Mouse (Mus musculus) liver, embryonic 14.5 days (tissue): Measurements from ENCODE around the gene Clcn1. TPM values are rescaled to one million over a fixed set of nuclear protein-coding genes. Genes with fewer than 3 reads are reported as not detected.

Experiments used
- ATAC-seq: fragments of 200-750 bp; cut with Nextera tagmentation; 2 replicates; pipeline ENCODE4 v1.8.0; 2017; ENCODE audit warnings: moderate number of reproducible peaks, mild to moderate bottlenecking, moderate library complexity; ENCODE audit not compliant: insufficient read depth
- DNase-seq, 3 experiments: peaks; one replicate each; pipeline ENCODE4 v3.0.0-alpha.2; 2012 to 2013; ENCODE audit warnings: low read depth in 3 of 3, low spot score in 3 of 3
- H3K27ac ChIP-seq: fragments of 300-500 bp; sonication (generic); 2 replicates; pipeline ENCODE4 v1.5.1; 2014; ENCODE audit warnings: moderate library complexity, mild to moderate bottlenecking, control low read depth, inconsistent platforms
- H3K27me3 ChIP-seq: fragments of 300-500 bp; sonication (generic); 2 replicates; pipeline ENCODE4 v1.6.1; 2014; ENCODE audit warnings: mild to moderate bottlenecking, low read length, moderate library complexity; ENCODE audit not compliant: control insufficient read depth, insufficient read depth
- H3K36me3 ChIP-seq: fragments of 300-500 bp; sonication (generic); replicated peaks from 2 replicates; pipeline ENCODE4 v1.6.1; 2014; ENCODE audit warnings: low read depth; ENCODE audit not compliant: control insufficient read depth, insufficient read depth
- H3K4me1 ChIP-seq, 2 experiments: fragments of 200-500 bp in 1 of 2; fragments of 300-500 bp in 1 of 2; sonication (generic) in 1 of 2; replicated peaks; 2 replicates each; pipeline ENCODE4 v1.6.1; 2012 to 2014; ENCODE audit warnings: antibody characterized with exemption in 1 of 2, inconsistent platforms in 1 of 2, low read length in 1 of 2; ENCODE audit not compliant: control insufficient read depth in 2 of 2, insufficient read depth in 2 of 2
- H3K4me2 ChIP-seq: fragments of 300-500 bp; sonication (generic); 2 replicates; pipeline ENCODE4 v1.6.1; 2014; ENCODE audit warnings: low read depth, mild to moderate bottlenecking, control low read depth, moderate library complexity
- H3K4me3 ChIP-seq, 2 experiments: fragments of 200-500 bp in 1 of 2; fragments of 300-500 bp in 1 of 2; sonication (generic) in 1 of 2; 2 replicates each; pipeline ENCODE4 v1.5.1; 2012 to 2014; ENCODE audit warnings: low read depth in 2 of 2, low read length in 2 of 2, mild to moderate bottlenecking in 2 of 2, control low read depth in 1 of 2, inconsistent platforms in 1 of 2, moderate library complexity in 1 of 2; ENCODE audit not compliant: insufficient read depth in 1 of 2
- H3K9ac ChIP-seq: fragments of 300-500 bp; sonication (generic); replicated peaks from 2 replicates; pipeline ENCODE4 v1.6.1; 2014; ENCODE audit warnings: mild to moderate bottlenecking, control low read depth, moderate library complexity
- H3K9me3 ChIP-seq: fragments of 300-500 bp; sonication (generic); 2 replicates; pipeline ENCODE4 v1.6.1; 2016; ENCODE audit warnings: low read length, mixed read lengths; ENCODE audit not compliant: control insufficient read depth
- CTCF ChIP-seq: IDR thresholded peaks from 2 replicates; pipeline ENCODE4 v1.5.1; 2016; ENCODE audit warnings: antibody characterized with exemption, low read depth, control low read depth
- EP300 ChIP-seq: IDR thresholded peaks from 2 replicates; pipeline ENCODE4 v1.6.1; 2016; ENCODE audit warnings: antibody characterized with exemption, low read depth
- WGBS: fragments of 180-500 bp; shearing (Covaris S2); extraction: QIAGEN DNeasy Blood & Tissue Kit; methylation state at CpG from one replicate; pipeline ENCODE4 v1.1.7; 2014; ENCODE audit not compliant: insufficient replicate concordance; 5-methylcytosine and 5-hydroxymethylcytosine counted together
- polyA plus RNA-seq, 2 experiments: library from polyadenylated mRNA; depleted of rRNA in 1 of 2; stranded (reverse) in 1 of 2; unstranded in 1 of 2; fragments of >200 nt; fragmentation: Nextera tagmentation in 1 of 2; extraction: Ambion mirVana in 1 of 2; gene quantifications; 2 replicates each; pipeline versions ENCODE4 v1.2.1 to v1.2.3; 2012 to 2014

Gene Clcn1
- polyA plus RNA-seq, 2 experiments = 0.30 TPM; not detected in 1

DNA sequence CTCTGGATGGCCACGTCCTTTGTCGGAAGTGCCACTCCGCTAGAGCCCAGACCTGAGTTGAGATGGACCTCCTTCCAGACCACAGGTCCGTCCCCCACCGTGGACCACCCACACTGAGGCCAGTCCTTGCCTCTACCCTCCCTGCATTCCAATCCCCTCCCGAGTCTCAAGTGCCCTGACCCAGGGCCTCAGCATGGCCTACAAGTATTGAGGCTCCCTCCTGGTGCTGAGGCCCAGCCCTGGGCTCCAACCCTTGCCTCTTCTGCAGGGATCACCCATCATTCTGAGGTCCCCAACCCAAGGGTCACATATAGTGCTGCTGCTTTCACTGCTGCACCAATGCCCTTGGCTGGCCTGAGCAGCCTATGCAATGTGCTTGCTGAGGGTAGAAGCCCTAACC lies 71.4 kb downstream of the Clcn1 start:
- Histone ChIP-seq H3K4me2 (no peak overlapping the region), H3K27me3 (no peaks in the 10 kb centered on the region), H3K4me3 (no peak overlapping the region), H3K9me3 (no peaks in the 10 kb centered on the region), H3K9ac (no peak overlapping the region), H3K36me3 (no peaks in the 10 kb centered on the region), H3K27ac (no peak overlapping the region), H3K4me1 (peaks cover 0 to 26% of the 10 kb centered on the region in 2 experiments; a peak in 2 of 4 replicates)
- no peak for ATAC-seq
- DNase-seq = no peak
- 75% methylated on average over 6 of the region's 6 CpGs for WGBS
- no peak for TF ChIP-seq CTCF
- no peak for TF ChIP-seq EP300

- H3K4me1 ChIP-seq = peaks cover 0 to 18% of the 10 kb centered on the region in 2 experiments; a peak in 2 of 4 replicates
- no peaks in the 10 kb centered on the region for H3K9me3 ChIP-seq
- no peak overlapping the region for H3K9ac ChIP-seq
- no peaks in the 10 kb centered on the region for H3K36me3 ChIP-seq
- no peak overlapping the region for H3K4me3 ChIP-seq
- H3K4me2 ChIP-seq = no peak overlapping the region
- TF ChIP-seq EP300 = no peak
- TF ChIP-seq CTCF = no peak
- 82% methylated on average over 12 of the region's 12 CpGs for WGBS
- ATAC-seq (no peak), DNase-seq (no peak)
- no peaks in the 10 kb centered on the region for H3K27me3 ChIP-seq
- H3K27ac ChIP-seq = no peak overlapping the region
Observed at GRCm38 (mm10) chr6:42358901-42359300, 72.4 kb downstream of the Clcn1 start.

DNA sequence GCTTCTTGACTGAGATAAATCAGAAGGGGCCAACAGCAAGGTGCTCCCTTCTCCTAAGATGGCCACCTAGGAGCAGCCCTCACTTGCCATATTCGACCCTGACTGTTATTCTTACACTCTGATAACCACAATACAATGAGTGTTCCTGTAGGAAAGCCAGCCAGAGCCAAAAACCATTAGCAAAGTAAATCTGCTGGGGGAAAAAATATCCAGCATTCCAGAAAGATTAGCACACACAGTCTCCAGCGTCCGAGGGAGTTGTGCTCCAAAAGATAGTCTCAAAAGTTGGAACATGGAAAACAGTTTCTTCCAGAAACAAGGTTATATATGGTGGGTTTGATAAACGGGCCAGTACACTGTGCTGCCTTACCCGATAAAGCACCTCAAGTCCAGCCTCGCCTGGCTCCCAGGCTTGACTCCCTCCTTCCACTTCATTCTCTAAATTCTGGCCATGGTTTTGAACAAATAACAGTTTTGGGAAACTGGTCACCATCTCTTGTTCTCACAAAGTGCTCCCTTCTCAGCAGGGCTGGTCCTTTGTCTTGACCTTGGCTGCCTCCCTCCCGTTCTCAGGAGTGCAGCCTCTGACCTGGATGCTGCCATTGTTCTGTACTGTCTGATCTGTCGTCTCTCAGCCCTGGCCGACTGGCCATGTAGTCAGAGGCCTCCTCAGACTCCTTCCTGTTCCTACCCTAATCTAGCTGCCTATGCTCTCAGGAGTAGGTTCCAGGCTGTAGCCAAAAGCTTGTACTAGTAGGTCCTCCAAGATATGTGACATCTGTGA lies 73.1 kb downstream of the Clcn1 start:
- no peak overlapping the region for H3K4me3 ChIP-seq
- ATAC-seq = no peak
- no peak for TF ChIP-seq CTCF
- no peak for TF ChIP-seq EP300
- no peak overlapping the region for H3K27ac ChIP-seq
- no peaks in the 10 kb centered on the region for H3K27me3 ChIP-seq
- H3K9me3 ChIP-seq = no peaks in the 10 kb centered on the region
- WGBS = 53% methylated on average over 9 of the region's 9 CpGs
- no peak overlapping the region for H3K4me2 ChIP-seq
- no peaks in the 10 kb centered on the region for H3K36me3 ChIP-seq
- H3K4me1 ChIP-seq = peaks cover 0 to 13% of the 10 kb centered on the region in 2 experiments; a peak in 2 of 4 replicates
- no peak for DNase-seq
- H3K9ac ChIP-seq = no peak overlapping the region

- H3K36me3 ChIP-seq = no peaks in the 10 kb centered on the region
- 63% methylated on average over 6 of the region's 6 CpGs for WGBS
Observed at GRCm38 (mm10) chr6:42360231-42360840, 73.9 kb downstream of the Clcn1 start.

DNA sequence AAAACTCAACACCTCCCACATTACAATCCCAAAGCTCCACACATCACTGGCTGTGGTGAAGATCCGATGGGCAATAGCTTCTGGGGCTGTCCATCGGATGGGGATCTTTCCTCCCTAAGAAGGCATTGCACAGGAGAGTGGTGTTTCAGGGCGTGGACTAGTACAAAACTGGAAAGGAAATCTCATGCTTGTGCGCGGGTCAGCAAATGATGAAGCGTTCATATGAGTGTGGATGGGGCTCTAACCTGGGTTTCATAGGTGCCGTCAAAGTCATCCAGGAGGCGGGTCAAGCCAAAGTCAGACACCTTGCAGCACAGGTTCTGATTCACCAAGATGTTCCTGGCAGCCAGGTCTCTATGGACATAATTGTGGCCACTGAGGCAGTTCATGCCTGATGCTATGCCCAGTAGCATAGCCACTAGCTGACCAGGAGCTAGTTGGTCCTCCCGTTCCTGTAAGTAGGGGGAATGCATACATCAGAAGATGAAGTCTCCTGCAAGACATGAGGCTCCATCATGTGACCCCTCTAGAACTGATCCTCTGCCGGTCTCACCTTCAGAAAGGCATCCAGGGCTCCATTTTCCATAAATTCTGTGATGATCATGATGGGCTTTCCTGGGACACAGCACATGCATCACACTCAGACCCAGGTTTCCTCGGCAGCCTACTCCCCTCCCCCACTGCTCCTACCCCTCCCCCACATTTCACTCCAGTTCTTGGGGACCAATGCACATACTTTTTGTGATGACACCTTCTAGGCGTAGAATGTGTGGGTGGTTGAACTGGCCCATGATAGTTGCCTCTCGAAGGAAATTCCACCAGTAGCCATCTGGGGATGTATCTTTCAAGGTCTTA lies 74.8 kb downstream of the Clcn1 start:
- no peaks in the 10 kb centered on the region for H3K36me3 ChIP-seq
- TF ChIP-seq CTCF (no peak), EP300 (no peak)
- WGBS = 70% methylated on average over 13 of the region's 13 CpGs

More at GRCm38 (mm10) chr6:42360231-42360840, 73.9 kb downstream of the Clcn1 start:
- peaks cover 0 to 6% of the 10 kb centered on the region in 2 experiments; a peak in 2 of 4 replicates for H3K4me1 ChIP-seq
- TF ChIP-seq EP300 (no peak), CTCF (no peak)
- no peak overlapping the region for H3K27ac ChIP-seq
- no peaks in the 10 kb centered on the region for H3K27me3 ChIP-seq
- ATAC-seq (no peak), DNase-seq (no peak)
- no peak overlapping the region for H3K9ac ChIP-seq
- H3K4me2 ChIP-seq = no peak overlapping the region
- no peak overlapping the region for H3K4me3 ChIP-seq
- no peaks in the 10 kb centered on the region for H3K9me3 ChIP-seq

More for the DNA sequence above, 74.8 kb downstream of the Clcn1 start:
- ATAC-seq (no peak), DNase-seq (no peak)
- peaks cover 0 to 6% of the 10 kb centered on the region in 2 experiments; a peak in 2 of 4 replicates for H3K4me1 ChIP-seq
- no peak overlapping the region for H3K9ac ChIP-seq
- H3K27me3 ChIP-seq = no peaks in the 10 kb centered on the region
- H3K27ac ChIP-seq = no peak overlapping the region
- H3K4me2 ChIP-seq = no peak overlapping the region
- H3K4me3 ChIP-seq = no peak overlapping the region
- no peaks in the 10 kb centered on the region for H3K9me3 ChIP-seq
